Mouse (Mus musculus) left cerebral cortex, postnatal 36 days (tissue): ENCODE results near the gene Mast4. TPM values are rescaled to one million over a fixed set of nuclear protein-coding genes. Genes with fewer than 3 reads are reported as not detected.
A peak's percentile ranks its signal among the peaks of the same experiment; 100 is the strongest.

ENCODE experiments used
- DNase-seq, 2 experiments: peaks; one replicate each; pipeline ENCODE4 v3.0.0; 2021 to 2022; ENCODE audit warnings: low spot score in 2 of 2, mixed read lengths in 1 of 2
- intact Hi-C: fragments of 180-260 bp; cut with DNase I; formaldehyde crosslinking; loops from one replicate; pipeline ENCODE4 v1.15.1; 2025
- total RNA-seq, 2 experiments: library from RNA; stranded (reverse); gene quantifications; 2 replicates each; pipeline ENCODE4 v1.2.3; 2021

Mast4 gene
- total RNA-seq, 2 experiments from 2014 or later = 45.7 to 56.6 TPM

DNA sequence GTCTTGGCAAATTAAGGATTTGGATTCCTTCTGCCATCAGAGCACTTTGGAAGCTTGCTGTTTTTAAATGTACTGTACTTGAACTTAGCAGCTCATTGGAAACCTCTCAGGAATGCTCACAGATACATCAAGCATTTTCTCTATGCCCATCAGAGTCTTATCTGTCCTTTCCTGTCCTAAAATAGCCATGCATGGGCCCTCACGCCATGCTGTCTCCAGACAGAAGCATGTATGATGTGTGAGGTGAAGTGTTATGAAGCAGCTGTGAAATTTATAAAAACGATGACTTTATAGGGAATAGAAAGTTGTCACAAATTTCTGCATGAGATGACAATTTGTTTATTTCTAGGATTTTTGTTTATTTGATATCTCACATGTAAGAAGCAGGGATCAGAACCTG is 378.8 kb downstream of the Mast4 start:
- DNase-seq = no peak
- intact Hi-C loops = no loop called here

DNA sequence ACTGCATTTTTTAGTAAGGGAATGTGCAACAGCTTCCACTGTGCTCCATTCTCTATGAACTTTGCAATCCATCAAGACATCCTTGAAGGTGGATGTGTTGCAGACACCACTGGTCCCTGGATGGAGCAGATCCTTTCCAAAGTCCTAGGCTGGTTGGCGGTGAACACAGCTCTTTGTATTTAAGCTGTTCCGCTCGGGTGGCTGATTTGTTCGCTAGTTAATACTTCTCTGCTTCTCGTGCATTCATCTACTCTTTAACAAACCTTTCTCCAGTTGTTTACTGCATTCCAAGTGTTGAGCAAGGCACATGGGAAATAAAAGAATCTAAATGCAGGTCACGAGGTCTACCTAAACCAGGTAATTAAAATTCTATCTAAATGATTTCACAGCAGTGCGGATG is 384.5 kb downstream of the Mast4 start:
- DNase-seq = no peak
- intact Hi-C loops = loop anchor here (5.0 kb wide), 1 partner anchor 153 kb away; no protein-coding TSS in a partner anchor

DNA sequence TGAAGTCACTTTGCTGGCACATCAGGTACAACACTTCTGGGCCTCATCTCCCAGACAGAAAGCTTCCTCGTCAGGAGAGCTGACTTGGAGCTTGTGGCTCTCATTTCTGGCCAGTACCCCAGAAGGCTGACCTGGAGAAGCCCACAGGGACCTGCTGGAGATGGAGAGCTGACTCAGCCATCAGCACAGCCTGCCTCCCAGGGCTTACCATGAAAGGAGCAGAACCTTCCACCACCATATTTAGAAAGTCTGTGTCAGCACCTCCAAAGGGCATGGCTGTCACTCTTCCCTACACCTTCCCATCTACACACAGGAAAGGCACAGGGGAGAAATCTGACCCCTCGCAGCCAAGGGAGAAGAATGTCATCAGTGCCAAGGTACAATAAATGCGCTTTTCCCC is 385.3 kb downstream of the Mast4 start:
- intact Hi-C loops = loop anchor here (5.0 kb wide), 1 partner anchor 153 kb away; no protein-coding TSS in a partner anchor
- no peak for DNase-seq

DNA sequence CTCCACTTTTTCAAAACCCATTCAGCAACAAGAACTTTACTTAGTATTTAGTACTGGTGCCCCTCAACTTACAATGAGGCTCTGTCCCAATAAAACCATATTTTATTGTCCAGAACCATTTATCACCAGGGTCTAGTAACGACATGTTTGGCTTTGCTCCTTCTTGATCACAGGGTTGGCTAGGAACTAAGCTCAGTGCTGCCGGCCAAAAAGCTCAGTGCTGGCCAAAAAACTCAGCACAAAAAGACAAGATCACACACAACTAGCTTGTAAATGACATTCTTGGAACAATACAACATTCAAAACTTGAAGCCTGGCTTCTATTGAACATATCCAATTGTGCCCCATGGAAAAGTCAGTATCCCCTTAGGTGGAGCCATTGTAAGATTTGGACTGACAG is 386.8 kb downstream of the Mast4 start:
- intact Hi-C loops = loop anchor here (5.0 kb wide), 1 partner anchor 155 kb away; no protein-coding TSS in a partner anchor
- DNase-seq = no peak

DNA sequence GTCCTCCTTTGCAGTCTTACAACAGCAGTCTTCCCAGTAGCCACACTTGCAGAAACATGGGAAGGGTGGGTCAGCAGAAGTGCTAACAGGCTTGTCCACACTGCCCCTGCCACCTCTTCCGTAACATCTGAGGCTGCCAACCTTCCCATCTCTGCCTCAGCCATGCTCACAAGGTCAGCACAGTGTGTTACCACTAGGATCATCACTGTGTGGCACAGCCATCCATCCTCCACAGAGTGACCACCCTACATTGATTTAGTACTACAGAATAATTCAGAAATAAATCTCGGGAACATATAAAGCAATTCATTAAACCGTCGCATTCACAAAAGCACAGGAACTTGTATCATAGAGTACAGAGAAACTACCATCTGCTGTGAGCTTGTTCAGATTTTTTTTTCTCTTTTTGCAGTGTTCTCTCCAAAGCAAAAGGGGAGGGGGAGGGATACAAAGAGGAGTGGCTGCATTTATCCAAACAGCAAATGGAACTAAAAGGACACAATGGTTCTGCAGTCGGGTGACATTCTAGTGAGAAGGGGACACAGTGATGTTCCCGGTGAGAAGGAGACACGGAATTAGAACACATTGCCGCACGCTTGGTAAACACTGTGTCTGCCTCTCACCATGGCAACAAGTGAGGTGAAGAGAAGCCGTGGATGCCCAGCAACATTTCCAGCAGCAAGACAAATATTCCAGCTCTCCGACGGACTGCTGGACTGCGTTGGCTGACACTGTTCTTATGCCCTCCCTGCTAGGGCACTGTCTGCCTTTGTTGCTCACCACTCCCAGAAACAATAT is 388.1 kb downstream of the Mast4 start:
- peak in 1 of 2 experiments; percentile 25 for DNase-seq

DNA sequence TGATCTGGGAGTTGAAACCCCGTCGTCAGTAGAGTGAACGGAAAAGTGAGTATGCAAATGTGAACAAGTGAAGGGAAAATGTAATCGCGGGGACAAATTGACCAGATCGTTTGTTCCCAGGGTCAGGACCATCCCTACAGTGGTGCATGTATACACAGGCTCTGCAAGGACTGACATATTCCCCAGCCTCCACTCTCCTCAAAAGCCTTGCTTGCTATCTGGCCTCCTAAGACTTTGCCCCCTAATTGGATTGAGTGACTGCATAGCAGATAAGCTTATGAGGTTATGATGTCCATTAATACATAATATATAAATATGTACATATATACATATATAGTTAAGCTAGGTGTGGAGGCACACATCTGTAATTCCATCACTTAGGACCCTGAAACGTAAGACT is 388.8 kb downstream of the Mast4 start:
- no peak for DNase-seq
- intact Hi-C loops = loop anchor here (5.0 kb wide), 1 partner anchor 157 kb away; no protein-coding TSS in a partner anchor

More for the DNA sequence above, 388.1 kb downstream of the Mast4 start:
- intact Hi-C loops = loop anchor here (5.0 kb wide), 1 partner anchor 156 kb away; no protein-coding TSS in a partner anchor

DNA sequence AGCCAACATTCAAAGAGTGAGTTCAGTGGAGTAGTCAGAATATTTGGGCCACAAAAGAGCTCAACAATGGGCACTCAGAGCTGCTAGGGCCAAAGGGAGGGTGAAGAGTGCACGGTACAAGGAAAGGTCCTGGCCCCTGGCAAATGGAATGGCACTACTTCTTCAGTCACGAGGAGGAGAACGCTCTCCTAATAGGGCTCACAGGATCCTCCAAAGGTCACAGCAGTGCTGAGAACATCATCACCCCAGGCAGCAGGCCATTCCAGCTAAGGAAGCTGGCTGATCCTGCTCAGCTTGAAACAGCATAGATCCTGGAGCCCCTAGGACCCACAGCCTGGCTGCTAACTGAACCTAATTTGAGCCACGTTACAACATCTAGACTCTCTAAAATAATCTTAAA is 389.8 kb downstream of the Mast4 start:
- intact Hi-C loops = loop anchor here (5.0 kb wide), 1 partner anchor 67 kb away; no protein-coding TSS in a partner anchor
- DNase-seq = no peak

DNA sequence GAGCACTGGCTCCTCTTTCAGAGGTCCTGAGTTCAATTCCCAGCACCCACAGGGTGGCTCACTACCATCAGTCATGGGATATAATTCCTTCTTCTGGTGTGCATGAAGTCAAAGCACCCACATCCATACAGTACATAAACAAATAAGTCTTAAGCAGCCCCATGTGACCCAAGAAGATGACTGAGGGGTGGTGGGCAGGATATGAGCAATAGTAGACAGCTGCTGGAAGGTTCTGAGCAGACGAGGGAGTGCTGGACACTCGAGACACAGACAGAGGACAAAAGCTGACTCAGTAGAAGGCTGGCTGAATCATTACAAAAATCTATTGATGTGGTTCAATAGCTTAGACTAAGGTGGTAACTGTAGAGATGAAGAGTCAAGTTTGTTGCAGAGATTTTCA is 391.7 kb downstream of the Mast4 start:
- intact Hi-C loops = loop anchor here (5.0 kb wide), 1 partner anchor 65 kb away; no protein-coding TSS in a partner anchor
- no peak for DNase-seq

DNA sequence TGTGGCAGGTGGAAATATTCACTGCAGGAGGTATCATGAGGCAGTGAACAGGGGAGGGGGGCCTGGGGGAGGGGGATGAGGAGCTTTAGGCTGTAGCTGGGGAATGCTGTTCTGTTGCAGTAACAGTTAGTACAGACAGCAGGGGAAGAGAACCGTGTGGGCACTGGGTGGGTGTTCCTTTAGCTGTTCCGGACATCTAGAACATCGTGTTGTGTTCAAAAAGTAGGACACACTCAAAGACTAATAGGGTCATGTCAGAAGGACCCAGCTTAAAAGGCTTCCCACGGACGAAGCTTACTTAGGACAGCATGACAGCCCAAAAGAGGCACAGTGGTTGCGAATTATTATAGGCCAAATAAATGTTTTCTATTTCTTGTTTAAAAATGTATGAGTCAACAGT is 393.8 kb downstream of the Mast4 start:
- no peak for DNase-seq
- intact Hi-C loops = loop anchor here (5.0 kb wide), 1 partner anchor 63 kb away; no protein-coding TSS in a partner anchor

DNA sequence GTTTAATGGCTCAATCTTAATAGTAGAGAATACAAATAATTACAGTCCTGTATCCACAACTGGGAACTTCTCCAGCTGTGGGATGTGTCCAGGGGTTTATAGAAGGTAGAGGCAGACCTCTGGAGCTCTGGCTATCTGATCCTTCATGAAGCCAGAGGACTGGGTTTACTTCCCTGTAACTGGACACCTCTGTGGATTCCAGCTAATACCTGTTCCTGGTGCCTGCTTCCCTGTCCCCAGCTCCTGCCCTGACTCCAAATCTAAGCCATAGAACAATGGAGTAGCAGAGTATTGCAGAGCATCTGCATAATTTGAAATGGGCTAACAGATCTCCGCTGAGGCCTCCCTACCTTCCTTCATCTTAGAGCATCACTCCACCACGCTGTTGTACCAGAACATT is 398.1 kb downstream of the Mast4 start:
- DNase-seq = no peak
- intact Hi-C loops = no loop called here

DNA sequence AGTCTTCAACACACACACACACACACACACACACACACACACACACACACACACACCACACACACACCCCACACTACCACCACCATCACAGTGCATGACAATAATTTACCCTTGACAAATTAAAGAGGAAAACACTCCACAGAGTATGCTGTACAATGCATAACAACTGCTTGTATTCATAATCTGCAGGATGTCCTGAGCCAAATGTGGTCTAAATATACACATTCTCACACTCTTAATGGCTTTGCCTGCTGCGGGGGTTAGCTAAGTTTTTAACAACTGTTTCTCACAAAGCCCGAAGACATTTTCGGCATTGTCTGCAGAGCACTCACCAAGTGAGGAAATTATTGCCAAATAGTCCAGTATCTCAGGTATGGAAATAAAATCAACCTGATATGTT is 398.5 kb downstream of the Mast4 start:
- intact Hi-C loops = no loop called here
- no peak for DNase-seq

DNA sequence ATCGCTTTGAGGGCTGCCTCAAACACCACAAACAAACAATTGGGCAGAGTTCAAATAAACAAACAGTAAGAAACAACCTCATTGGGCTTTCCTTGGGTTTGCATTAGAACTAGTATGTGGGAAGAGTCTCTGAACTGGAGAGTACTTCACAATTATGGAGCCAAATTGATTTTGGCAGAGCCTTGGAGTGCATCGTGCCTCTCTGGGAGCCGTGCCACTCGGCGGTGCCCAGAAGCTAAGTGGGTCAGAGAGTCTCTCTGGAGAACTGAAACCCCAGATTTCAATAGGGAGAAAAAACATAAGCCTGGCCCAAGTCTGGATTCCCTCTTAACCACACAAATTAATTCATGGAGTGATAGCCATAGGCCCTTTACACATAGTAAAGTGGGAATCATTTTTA is 400.6 kb downstream of the Mast4 start:
- no peak for DNase-seq
- intact Hi-C loops = no loop called here

DNA sequence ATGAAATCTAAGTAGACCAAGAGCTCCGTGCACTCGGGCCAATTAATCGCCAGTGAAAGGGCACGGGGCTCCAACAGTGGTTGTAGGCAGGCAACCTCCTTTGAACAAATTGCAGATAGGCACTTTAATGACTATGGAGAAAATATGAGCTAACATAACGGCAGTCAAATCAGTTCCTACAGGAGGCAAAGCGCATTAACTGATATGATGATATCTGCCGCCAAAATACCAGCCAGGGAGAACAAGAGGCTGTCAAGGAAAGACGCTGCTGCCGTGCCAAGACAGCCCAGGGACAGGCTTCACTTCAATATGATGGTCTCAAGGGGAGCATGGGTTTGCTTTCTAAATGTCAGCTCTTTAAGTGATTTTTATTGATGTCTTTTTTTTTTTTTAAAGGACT is 401.9 kb downstream of the Mast4 start:
- DNase-seq = no peak
- intact Hi-C loops = no loop called here

DNA sequence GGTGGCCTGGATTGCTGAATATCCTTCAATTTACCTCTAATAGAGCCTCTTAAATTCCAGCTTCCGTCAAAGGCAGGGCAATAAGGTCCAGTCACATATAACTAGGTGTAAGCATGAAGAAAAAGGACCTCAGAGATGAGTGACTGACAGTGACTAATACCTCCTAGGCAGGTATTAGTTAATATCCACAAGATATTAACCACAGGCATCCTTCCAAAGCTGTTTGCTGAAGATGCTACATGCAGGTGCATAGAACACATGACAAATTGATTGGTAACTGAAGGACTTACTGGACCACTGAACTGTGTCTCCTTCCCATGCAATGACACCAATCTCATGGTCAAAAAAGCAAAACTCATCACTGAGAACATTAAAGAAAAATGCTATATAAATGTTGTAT is 402.3 kb downstream of the Mast4 start:
- intact Hi-C loops = no loop called here
- DNase-seq = no peak

DNA sequence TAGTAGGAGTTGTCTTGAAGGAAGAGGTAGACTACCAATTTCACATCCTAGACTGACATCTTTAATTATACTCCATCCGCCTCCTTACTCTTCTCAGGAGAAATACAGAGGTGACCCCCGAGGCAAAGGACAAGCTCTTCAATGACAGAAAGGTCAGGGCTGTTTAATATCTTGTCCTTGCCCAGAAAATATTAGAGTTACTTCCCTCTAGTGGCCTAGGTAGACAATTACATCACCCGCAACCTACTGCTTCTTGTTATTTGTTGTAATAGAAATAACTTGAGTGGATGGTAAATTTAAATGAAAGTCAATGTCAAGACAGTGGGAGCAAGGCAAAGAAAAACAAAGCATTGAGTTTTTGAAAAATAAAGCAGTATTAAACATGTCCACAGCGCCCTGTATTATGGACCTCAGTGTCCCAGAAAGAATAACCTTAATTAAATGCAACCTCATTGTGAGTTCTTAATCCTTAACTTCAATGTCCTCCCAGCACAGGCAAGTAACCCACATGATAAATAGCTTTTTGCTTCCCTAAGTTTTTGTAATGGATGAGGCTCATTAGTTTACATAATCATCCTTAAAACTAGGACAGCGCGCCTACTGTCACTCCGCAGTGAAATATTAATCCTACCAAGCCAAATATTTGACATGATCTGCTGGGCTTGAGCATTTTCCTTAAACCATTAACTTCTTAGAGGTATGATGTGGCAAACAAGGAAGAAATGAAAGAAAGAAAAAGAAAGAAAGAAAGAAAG is 408.3 kb downstream of the Mast4 start:
- intact Hi-C loops = no loop called here
- DNase-seq = no peak

DNA sequence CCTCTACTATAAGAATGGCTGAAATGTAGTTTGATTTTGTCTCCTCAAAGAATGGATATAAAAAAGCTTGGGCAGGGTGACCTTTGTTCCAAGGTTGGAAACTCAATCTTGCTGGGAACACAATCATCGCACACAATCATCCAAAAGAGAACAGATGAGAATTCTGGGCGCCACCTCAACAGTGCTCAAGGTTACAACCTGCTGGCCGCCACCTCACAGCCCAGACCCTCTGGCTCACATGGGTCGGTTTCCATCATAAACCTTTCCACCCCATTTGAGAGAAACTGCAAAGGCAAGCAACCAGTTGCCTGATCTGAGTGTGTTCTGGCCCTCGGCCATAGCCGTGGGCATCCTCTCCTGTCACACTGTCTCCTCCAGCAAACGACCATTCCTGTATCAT is 414.6 kb downstream of the Mast4 start:
- intact Hi-C loops = no loop called here
- no peak for DNase-seq

DNA sequence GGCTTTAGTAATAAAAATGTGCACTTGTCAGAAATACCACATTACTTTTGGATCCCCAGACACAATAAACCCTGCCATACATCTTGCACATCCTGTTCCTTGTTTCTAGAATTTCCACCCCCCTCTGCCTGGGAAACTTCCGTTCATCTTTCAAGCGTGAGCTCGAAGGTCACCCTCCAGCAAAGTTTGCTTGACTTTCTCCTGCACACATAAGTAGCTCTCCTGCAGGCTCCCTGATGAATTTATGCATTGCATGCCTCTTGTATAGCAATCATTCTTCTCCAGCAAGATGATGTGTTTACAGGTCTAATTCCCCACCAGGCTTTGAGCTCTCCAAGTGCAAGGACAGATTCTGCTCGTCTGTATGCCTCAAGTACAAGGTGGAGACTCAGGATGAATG is 415.7 kb downstream of the Mast4 start:
- no peak for DNase-seq
- intact Hi-C loops = no loop called here

DNA sequence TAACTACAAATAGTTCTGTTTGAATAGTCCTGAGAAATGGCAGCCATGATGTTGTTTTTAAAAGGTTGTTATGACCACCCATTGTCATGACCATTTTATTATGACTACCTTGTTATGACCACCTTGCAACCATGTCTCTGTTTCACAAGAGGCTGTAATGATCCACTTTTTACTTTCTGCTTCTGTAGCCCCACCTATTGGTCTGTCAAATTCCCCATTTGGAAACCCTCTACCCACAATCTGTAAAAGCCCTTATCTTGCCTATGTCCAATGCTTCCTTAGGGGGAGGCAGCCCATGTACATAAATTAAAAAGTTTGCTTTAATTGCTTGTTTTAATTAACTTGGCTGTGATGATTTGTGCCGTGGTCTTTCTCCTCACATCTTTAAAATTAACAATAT is 419.0 kb downstream of the Mast4 start:
- intact Hi-C loops = no loop called here
- no peak for DNase-seq

DNA sequence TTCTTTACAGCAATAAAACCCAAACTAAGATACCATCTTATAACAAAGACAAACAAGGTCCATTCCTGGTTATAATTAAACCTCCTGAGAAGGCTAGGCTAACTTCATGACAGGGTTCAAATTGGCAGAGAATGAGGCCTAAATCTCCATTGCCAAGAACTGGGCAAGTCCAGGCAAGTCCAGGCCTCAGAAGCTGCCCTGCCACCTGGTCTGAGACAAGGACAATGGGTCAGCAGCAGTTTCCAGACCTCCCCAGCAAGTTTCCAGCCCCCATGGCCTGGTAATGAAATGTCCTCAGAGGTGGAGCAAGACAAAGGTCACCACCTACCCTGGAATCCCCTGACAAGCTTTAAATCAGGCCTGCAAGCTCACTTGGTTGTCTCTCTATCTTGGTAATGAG is 419.5 kb downstream of the Mast4 start:
- no peak for DNase-seq
- intact Hi-C loops = no loop called here

DNA sequence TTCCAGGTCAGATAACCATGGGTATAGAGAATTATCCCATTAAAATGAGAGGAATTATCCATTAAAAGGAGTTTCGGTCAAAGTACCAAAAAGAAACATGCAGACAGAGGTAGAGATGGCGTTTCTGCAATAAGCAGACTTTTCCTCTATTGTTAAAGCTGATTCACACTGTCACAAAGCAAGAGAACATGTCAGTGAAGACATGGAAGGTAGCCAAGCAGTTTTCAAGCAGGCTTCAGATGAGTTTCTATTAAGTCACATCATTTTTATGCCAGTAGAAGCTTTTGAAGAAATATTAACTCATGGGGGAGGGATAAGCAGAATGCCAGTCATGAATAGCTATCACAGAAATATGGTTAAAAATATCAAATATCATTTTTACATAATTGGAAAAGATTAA is 420.4 kb downstream of the Mast4 start:
- intact Hi-C loops = no loop called here
- DNase-seq = no peak

DNA sequence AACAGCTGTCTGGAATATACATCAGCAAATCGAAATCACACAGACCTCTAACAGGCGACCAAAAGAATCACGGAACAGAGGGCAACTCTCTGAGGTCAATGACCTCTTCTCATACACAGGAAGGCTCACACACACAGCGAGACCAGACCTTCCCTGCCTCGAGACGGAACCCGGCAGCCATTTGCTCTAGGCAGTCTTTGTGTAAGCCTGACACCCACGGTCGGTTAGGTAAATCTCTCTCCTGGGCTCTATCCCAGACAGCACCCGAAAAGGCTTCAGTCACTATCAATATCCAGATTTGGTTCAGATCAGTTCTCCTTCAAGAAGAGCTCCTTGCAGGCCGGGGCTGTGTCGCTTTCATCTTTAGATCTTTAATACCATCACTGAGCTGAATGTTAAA is 421.4 kb downstream of the Mast4 start:
- no peak for DNase-seq
- intact Hi-C loops = no loop called here
